Mouse (Mus musculus) liver, embryonic 16.5 days (tissue): Measurements from ENCODE around the gene Ezh1. TPM values are rescaled to one million over a fixed set of nuclear protein-coding genes. Genes with fewer than 3 reads are reported as not detected.
A peak's percentile ranks its signal among the peaks of the same experiment; 100 is the strongest.

Source experiments
- ATAC-seq: fragments of 200-750 bp; cut with Nextera tagmentation; 2 replicates; pipeline ENCODE4 v1.8.0; 2017; ENCODE audit warnings: low read depth, mild to moderate bottlenecking, moderate number of reproducible peaks, moderate library complexity
- H3K27ac ChIP-seq: fragments of 300-500 bp; sonication (generic); 2 replicates; pipeline ENCODE4 v1.5.1; 2014; ENCODE audit warnings: mild to moderate bottlenecking, low read length
- H3K27me3 ChIP-seq: fragments of 300-500 bp; sonication (generic); 2 replicates; pipeline ENCODE4 v1.6.1; 2014; ENCODE audit warnings: low read depth, low read length, mixed read lengths; ENCODE audit not compliant: control insufficient read depth, insufficient read depth
- H3K36me3 ChIP-seq: fragments of 300-500 bp; sonication (generic); 2 replicates; pipeline ENCODE4 v1.6.1; 2014; ENCODE audit warnings: mild to moderate bottlenecking; ENCODE audit not compliant: control insufficient read depth, insufficient read depth
- H3K4me1 ChIP-seq: fragments of 300-500 bp; sonication (generic); 2 replicates; pipeline ENCODE4 v1.6.1; 2014; ENCODE audit warnings: low read depth, low read length, mixed read lengths; ENCODE audit not compliant: control insufficient read depth
- H3K4me2 ChIP-seq: fragments of 300-500 bp; sonication (generic); 2 replicates; pipeline ENCODE4 v1.6.1; 2014; ENCODE audit warnings: low read depth, low read length, mixed read lengths
- H3K4me3 ChIP-seq: fragments of 300-500 bp; sonication (generic); 2 replicates; pipeline ENCODE4 v1.5.1; 2014; ENCODE audit warnings: low read depth, mild to moderate bottlenecking, low read length
- H3K9ac ChIP-seq: fragments of 300-500 bp; sonication (generic); 2 replicates; pipeline ENCODE4 v1.6.1; 2014; ENCODE audit warnings: low read depth, low read length
- H3K9me3 ChIP-seq: fragments of 300-500 bp; sonication (generic); replicated peaks from 2 replicates; pipeline ENCODE4 v1.6.1; 2016; ENCODE audit warnings: low read length; ENCODE audit not compliant: control insufficient read depth
- WGBS: fragments of 180-500 bp; shearing (Covaris S2); extraction: QIAGEN DNeasy Blood & Tissue Kit; methylation state at CpG from one replicate; pipeline ENCODE4 v1.1.7; 2014; ENCODE audit not compliant: insufficient replicate concordance; 5-methylcytosine and 5-hydroxymethylcytosine counted together
- polyA plus RNA-seq: library from polyadenylated mRNA; unstranded; fragments of >200 nt; fragmentation: Nextera tagmentation; extraction: Ambion mirVana; gene quantifications from 2 replicates; pipeline ENCODE4 v1.2.1, GENCODE M21; 2015

The Ezh1 gene
- polyA plus RNA-seq, 1 experiment from 2014 or later: 12.5 TPM

DNA sequence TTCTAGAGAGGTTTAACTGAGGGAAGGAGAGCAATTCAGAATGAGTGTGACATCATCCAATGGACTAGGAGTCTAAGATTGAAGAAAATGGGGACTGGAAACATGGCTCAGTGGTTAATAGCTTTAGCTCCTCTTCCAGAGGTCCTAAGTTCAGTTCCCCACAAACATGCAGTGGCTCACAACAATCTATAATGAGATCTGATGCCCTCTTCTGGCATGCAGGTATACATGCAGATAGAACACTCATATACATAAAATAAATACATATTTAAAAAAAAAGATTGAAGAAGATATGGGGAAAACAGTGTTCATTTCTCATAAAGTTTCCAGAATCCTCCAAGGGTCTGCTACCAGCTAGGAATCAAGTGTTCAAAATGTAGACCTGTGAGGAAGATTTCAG, 9.2 kb upstream of the Ezh1 start:
- H3K4me1 ChIP-seq: no peaks in the 10 kb centered on the region; the same call in 1 of the 2 replicates
- H3K9ac ChIP-seq: no peak overlapping the region
- H3K4me3 ChIP-seq: no peak overlapping the region
- no peak overlapping the region for H3K4me2 ChIP-seq
- no peaks in the 10 kb centered on the region for H3K36me3 ChIP-seq
- H3K9me3 ChIP-seq: no peaks in the 10 kb centered on the region
- ATAC-seq: no peak
- H3K27ac ChIP-seq: no peak overlapping the region
- peaks cover 15% of the 10 kb centered on the region for H3K27me3 ChIP-seq

DNA sequence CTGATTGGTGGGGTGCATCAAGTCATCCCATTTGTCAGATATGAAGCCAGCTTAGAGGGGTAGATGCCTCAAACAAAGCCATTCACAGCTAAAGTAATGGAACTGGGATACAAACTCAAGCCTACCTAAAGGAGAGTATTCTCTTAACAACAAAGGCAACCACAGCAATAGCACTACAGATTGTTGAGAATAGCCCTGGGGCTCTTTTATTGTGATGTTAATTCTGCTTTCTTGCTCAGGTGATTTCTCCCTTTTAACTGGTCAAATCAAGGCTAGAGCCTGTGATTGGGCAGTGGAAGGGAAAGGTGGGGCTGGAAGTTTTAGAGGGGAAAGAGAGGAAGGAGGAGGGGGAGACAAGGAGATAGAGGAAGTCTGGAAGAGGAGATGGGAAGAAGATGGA, 7.9 kb upstream of the Ezh1 start:
- H3K27ac ChIP-seq: no peak overlapping the region
- H3K9me3 ChIP-seq: no peaks in the 10 kb centered on the region
- no peak overlapping the region for H3K9ac ChIP-seq
- no peak overlapping the region for H3K4me3 ChIP-seq
- H3K4me2 ChIP-seq: no peak overlapping the region
- no peaks in the 10 kb centered on the region; the same call in 1 of the 2 replicates for H3K4me1 ChIP-seq
- no peak for ATAC-seq
- no peaks in the 10 kb centered on the region for H3K36me3 ChIP-seq
- H3K27me3 ChIP-seq: peaks cover 24% of the 10 kb centered on the region

DNA sequence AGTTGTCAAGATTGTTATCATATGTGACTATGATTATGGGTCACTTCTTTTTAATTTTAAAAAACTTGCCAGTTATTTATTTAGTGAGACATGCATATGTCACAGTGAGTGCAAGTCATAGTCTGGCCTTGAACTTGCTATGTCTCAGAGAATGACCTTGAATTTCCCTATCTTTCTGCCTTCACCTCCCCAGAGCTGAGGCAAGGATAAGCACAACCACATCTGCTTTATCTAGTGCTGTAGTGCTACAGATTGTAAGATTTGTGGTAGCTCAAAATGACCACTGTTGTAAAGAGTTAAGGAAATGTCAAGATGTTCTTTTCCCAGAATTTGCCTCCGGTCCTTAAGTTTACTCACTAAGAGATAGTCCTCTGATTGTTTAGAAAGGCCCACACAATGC, 7.0 kb upstream of the Ezh1 start:
- no peak for ATAC-seq
- H3K27ac ChIP-seq: no peak overlapping the region
- H3K36me3 ChIP-seq: no peaks in the 10 kb centered on the region
- no peak overlapping the region for H3K4me2 ChIP-seq
- no peak overlapping the region for H3K9ac ChIP-seq
- H3K4me3 ChIP-seq: no peak overlapping the region
- WGBS: 33% methylated on average over 1 of the region's 1 CpGs
- H3K9me3 ChIP-seq: no peaks in the 10 kb centered on the region
- no peaks in the 10 kb centered on the region; the same call in 1 of the 2 replicates for H3K4me1 ChIP-seq
- H3K27me3 ChIP-seq: peaks cover 28% of the 10 kb centered on the region

DNA sequence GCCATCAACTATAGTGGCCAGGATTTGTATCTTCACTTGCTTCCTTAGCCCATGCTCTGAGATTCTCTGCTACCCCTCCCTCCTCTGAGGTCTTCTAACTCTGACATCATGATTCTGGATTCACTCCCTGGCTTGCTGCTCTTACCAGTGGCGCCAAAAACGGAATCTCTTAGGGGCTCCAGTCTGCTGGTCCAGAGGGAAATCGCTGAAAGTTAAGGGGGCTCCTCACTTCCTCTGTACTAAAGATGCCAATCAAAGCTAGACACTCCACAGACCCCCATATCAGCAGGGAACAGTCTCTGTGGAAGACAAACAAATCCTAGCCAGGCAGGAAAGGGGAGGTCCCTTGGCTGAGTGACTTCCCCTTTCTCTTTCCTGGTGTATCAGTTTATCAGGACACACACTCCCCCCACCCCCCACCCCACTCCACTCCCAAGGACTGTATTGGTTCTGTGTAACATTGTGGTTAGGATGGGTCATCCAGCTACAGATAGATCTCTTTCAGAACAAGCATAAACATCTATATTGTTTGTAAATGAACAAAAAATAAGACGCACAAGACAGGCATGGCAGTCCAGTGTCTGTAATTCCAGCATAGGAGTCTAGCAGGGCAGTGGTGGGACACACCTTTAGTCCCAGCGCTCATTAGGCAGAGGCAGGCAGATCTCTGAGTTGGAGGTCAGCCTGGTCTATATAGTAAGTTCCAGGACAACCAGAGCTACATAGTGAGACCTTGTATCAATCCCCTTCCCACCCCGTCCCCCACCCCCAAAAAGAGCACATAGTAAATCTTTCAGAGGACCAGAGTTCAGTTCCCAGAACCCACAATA, 6.0 kb upstream of the Ezh1 start:
- no peaks in the 10 kb centered on the region for H3K36me3 ChIP-seq
- peak overlapping the region; percentile 40; the same call in 1 of the 2 replicates for H3K4me2 ChIP-seq
- WGBS: 19% methylated on average over 6 of the region's 6 CpGs
- H3K9me3 ChIP-seq: no peaks in the 10 kb centered on the region
- H3K4me1 ChIP-seq: no peaks in the 10 kb centered on the region; the same call in 1 of the 2 replicates
- H3K27ac ChIP-seq: peak overlapping the region; percentile 33; the same call in 1 of the 2 replicates
- ATAC-seq: peak; percentile 60
- H3K9ac ChIP-seq: no peak overlapping the region
- H3K27me3 ChIP-seq: peaks cover 28% of the 10 kb centered on the region
- no peak overlapping the region for H3K4me3 ChIP-seq

DNA sequence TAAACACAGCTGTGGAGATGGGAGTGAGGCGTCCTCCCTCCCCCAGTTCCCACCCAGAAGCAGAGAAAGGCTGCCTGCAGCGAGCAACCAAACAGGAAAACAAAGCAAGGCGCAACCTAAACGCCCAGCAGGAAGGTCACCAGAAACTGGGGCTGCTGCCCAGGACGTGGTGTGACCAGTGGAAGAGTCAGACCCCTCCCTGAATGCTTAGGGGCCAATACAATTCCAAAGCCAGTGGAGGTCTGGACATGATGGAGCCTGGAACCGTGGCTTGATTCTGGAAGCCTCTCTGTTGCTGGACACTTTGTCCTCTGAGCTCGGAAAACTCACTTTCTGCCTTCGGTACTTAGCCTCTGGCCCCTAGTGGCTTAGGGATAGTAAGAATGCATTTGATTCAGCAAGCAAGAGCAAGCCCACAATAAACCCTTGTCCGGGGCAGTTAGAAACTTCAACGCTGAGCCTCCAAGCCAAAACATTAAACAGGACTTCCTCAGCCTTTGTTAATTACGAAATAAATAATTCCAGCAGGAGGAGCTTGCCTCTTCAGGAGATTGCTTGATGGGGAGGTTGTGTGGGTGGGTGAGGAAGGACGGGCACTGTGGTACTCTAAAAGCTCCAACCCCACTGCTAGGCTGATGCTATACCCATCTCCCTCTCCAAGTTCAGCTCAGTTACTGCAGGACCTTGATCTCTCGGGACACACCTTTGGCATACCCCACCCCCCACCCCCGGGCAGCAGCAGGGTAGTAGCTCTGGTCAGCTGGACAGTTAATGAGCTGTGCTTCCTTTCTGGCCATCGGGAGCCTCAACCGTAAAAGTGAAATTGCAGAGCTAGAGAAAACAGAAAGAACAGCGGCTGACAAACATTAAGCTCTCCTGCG, 5.0 kb upstream of the Ezh1 start:
- H3K4me1 ChIP-seq: peaks cover 2% of the 10 kb centered on the region; the same call in 1 of the 2 replicates
- no peaks in the 10 kb centered on the region for H3K9me3 ChIP-seq
- WGBS: 3% methylated on average over 18 of the region's 18 CpGs
- peak overlapping the region; percentile 40 for H3K4me2 ChIP-seq
- peak overlapping the region; percentile 33; the same call in 1 of the 2 replicates for H3K27ac ChIP-seq
- no peaks in the 10 kb centered on the region for H3K36me3 ChIP-seq
- no peak for ATAC-seq
- H3K9ac ChIP-seq: no peak overlapping the region
- peaks cover 28% of the 10 kb centered on the region for H3K27me3 ChIP-seq
- no peak overlapping the region for H3K4me3 ChIP-seq

DNA sequence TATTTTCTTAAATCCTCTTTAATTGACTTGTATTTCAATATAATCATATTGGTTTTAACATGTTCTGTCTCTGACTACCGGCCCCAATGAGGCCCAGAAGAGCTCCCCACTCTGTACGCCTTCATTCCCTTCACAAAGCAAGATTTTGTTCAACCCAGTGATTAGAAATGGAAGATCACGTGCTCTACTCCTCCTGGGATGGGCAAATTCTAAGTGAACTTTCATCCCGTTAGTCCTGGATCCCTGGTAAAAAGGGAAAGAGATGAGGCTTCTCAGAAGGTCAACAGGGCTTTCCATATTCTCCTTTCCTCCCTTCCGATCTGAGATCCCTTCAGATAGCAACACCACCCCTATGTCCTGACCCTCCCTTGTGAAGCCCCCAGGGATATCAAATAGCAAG, 4.3 kb upstream of the Ezh1 start:
- Histone ChIP-seq H3K4me1 (peaks cover 2% of the 10 kb centered on the region; the same call in 1 of the 2 replicates), H3K4me3 (no peak overlapping the region), H3K36me3 (no peaks in the 10 kb centered on the region), H3K27ac (no peak overlapping the region), H3K27me3 (peaks cover 28% of the 10 kb centered on the region), H3K9me3 (no peaks in the 10 kb centered on the region), H3K4me2 (no peak overlapping the region), H3K9ac (no peak overlapping the region)
- WGBS: 26% methylated on average over 5 of the region's 5 CpGs
- no peak for ATAC-seq

DNA sequence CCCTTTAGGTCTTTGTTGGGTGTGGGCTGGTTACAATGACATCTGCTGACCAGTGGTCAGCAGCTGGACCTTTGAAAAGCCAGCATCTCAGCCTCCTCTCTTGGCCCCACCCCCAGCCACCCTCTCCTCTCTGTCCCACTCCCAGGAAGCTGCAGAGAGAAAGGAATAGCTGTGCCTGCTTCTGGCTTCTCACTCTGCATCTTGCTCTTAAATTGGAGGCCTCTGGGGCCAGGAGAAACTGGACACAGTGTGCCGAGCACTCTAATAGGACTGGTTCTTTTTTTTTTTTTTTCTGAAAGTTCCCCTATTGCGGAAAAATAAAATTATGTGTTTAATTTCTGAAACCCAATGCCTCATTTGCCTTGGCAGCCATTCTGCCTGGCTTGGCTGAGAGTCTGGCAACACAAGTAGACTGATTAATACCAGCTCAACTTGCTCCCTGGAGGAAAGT, 3.8 kb upstream of the Ezh1 start:
- Histone ChIP-seq H3K36me3 (no peaks in the 10 kb centered on the region), H3K9ac (no peak overlapping the region), H3K9me3 (no peaks in the 10 kb centered on the region), H3K4me3 (no peak overlapping the region), H3K4me1 (peaks cover 7% of the 10 kb centered on the region), H3K27ac (no peak overlapping the region), H3K4me2 (no peak overlapping the region), H3K27me3 (peaks cover 28% of the 10 kb centered on the region)
- WGBS: 24% methylated on average over 2 of the region's 2 CpGs
- no peak for ATAC-seq

DNA sequence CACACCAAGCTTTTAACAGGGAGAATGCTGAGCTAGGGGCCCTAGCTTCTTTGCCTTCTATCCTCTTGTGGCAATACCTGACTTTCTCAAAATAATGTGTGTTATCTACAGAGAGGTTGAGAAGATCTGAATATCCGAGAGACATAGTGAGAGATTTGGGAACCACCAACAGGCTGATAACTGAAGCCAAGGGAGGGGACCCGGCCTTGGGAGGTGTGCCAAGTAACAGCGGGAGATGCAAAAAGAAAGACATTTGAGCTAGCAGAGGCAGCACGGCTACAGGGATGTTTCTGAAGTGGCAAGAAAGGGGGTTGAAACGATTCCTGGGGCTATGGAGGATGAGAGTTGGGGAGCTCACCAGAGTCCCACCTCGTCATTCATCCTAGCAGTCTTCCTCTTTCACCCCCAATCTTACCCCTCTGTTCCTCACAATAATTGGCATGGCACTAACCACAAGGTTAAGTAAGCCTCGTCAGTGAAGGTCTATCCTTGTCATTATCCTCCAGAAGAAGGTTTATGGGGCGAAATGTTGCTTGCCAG, 3.2 kb upstream of the Ezh1 start:
- Histone ChIP-seq H3K9me3 (no peaks in the 10 kb centered on the region), H3K9ac (no peak overlapping the region), H3K4me2 (no peak overlapping the region), H3K27ac (no peak overlapping the region), H3K36me3 (no peaks in the 10 kb centered on the region), H3K27me3 (peaks cover 28% of the 10 kb centered on the region), H3K4me1 (peaks cover 11% of the 10 kb centered on the region), H3K4me3 (no peak overlapping the region)
- 23% methylated on average over 8 of the region's 8 CpGs for WGBS
- ATAC-seq: no peak
